Mouse (Mus musculus): ENCODE measurements around the gene Sord. TPM values are rescaled to one million over a fixed set of nuclear protein-coding genes. Genes with fewer than 3 reads are reported as not detected.
A peak's percentile ranks its signal among the peaks of the same experiment; 100 is the strongest.

The Sord gene
- polyA plus RNA-seq, 1 experiment: 74.9 TPM

DNA sequence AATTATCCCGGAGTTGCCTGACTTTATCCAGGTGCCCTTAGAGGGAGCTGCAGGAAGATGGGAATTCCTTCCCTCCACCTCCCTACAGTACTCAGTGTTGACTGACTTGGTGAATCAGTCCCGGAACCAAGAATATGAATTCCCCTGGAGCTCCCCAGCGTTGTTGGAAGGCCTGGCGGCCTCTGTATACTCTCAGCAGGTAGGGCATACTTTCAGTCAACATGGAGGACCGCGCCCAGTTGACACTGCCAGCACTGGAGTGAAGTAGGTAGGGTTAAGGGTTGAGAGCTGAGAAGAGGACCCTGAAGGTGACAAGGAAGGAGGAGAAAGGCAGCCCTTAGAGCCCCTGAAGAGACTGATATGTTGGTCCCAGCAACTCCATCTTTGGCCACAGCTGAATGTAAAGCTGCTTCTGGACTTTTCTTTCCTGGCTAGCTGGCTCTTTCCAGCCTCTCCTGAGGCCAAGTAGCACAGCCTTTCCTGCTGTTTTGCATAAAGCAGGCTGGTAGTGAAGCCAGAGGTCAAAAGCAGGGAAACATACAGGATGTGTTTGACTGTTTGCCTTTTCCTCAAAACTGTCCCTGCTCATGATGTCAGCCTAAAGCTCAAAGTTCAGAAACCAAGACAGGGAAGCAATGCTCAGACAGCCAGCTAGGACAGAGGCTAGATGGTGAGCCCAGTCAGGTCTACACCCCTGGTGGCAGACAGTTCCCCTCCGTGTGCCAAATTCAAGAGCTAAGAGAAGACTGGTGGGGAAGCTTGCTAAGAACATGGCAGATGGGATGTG, 32.1 kb downstream of the Sord start:
- H3K27ac ChIP-seq (ENCODE audit: insufficient read depth, low read depth, low read length): no peak overlapping the region
- TF ChIP-seq POLR2A (IDR thresholded peaks at IDR 0.05; ENCODE audit: borderline replicate concordance, low read depth, low read length) (no peak), CTCF (IDR thresholded peaks at IDR 0.05; ENCODE audit: low read depth, low read length) (no peak)
- H3K4me3 ChIP-seq (ENCODE audit: insufficient read depth, low read length): no peak overlapping the region
- H3K4me1 ChIP-seq (ENCODE audit: control insufficient read depth, insufficient read depth, low read length): no peaks in the 10 kb centered on the region

DNA sequence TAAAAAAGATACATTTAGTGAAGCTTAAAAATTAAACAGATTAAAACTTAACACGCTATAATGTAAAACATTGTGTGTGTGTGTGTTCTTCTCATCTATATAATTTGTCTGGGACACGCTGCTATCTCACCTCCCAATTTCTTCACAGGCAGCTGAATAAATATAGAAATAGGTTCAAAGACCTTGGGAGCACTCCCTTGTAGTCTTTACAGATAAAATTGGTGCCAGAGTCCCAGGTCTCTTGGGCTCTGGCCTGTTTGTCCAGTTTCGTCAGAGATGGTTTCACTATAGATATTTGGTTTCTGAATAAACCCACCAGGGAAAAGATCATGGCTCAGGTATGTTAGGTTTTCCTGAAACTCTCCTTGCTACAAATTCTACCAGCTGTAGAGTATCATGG, 44.2 kb downstream of the Sord start:
- no peak overlapping the region for H3K4me3 ChIP-seq (ENCODE audit: insufficient read depth, low read length)
- no peak overlapping the region for H3K27ac ChIP-seq (ENCODE audit: insufficient read depth, low read depth, low read length)
- no peaks in the 10 kb centered on the region for H3K4me1 ChIP-seq (ENCODE audit: control insufficient read depth, insufficient read depth, low read length)
- no peak for TF ChIP-seq POLR2A (IDR thresholded peaks at IDR 0.05; ENCODE audit: borderline replicate concordance, low read depth, low read length)

DNA sequence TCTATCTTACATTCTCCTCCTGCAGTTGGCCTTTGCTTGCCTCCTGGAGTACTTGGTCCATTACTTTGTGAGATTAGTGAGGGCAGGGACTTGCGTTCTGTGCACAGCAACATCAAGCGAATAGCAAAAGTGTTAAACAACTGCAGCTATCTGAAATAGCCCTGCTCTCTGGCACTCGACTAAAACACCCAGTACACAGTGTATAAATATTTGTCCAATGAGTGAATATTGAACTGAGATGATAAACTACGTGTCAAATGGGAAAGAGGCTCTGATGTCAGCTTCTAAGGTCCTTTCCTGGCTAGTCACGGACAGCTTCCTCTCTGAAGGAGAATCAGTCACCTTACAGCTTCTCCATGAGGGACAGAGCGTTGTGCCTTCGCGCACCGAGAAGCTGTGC, 49.5 kb downstream of the Sord start:
- Histone ChIP-seq H3K4me1 (ENCODE audit: control insufficient read depth, insufficient read depth, low read length) (no peaks in the 10 kb centered on the region), H3K4me3 (ENCODE audit: insufficient read depth, low read length) (no peak overlapping the region), H3K27ac (ENCODE audit: insufficient read depth, low read depth, low read length) (no peak overlapping the region)
- no peak for TF ChIP-seq CTCF (IDR thresholded peaks at IDR 0.05; ENCODE audit: low read depth, low read length)

DNA sequence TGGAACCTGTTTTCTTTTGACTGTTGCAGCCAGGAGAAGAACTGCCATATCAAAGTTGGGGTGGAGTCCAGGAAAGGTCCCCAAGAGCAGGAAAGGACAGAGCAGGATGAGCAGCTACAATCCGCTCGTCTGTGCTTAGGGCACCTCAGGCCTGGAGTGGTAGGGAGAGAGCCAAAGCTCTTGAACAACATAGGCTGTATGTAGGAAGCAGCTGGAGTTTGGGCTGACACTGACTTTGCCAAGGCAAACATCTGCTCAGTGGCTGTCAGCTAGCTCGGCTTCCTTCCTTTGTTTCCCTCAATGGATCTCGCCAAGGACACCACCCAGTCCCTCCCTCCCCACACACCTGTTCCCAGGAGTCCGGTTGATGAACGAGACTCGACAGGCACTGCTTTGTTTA, 51.6 kb downstream of the Sord start:
- H3K27ac ChIP-seq (ENCODE audit: insufficient read depth, low read depth, low read length): no peak overlapping the region
- no peak overlapping the region for H3K4me3 ChIP-seq (ENCODE audit: insufficient read depth, low read length)
- TF ChIP-seq CTCF (IDR thresholded peaks at IDR 0.05; ENCODE audit: low read depth, low read length) (no peak), POLR2A (IDR thresholded peaks at IDR 0.05; ENCODE audit: borderline replicate concordance, low read depth, low read length) (no peak)
- H3K4me1 ChIP-seq (ENCODE audit: control insufficient read depth, insufficient read depth, low read length): no peaks in the 10 kb centered on the region

DNA sequence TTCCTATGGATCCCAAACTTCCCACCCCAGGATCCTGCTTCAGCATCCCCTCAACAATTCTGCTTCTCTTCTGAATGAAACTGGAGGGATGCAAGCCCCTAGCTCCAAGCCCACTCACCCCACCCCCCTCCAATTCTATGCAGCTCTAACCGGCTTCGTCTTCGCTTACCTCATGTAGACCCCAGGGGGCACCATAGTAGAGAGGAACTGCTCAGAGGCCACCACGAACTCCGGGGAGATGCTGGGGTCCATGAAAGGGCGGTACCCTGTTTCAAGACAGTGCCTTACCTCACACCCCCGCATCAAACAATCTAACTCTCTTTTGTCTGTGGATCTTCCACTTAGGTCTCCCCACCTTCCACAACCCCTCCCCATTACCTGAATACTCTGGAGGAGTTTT, 60.4 kb downstream of the Sord start:
- no peak overlapping the region for H3K4me3 ChIP-seq (ENCODE audit: insufficient read depth, low read length)
- TF ChIP-seq CTCF (IDR thresholded peaks at IDR 0.05; ENCODE audit: low read depth, low read length): no peak
- TF ChIP-seq POLR2A (IDR thresholded peaks at IDR 0.05; ENCODE audit: borderline replicate concordance, low read depth, low read length): no peak
- no peak overlapping the region for H3K27ac ChIP-seq (ENCODE audit: insufficient read depth, low read depth, low read length)
- H3K4me1 ChIP-seq (ENCODE audit: control insufficient read depth, insufficient read depth, low read length): no peaks in the 10 kb centered on the region

DNA sequence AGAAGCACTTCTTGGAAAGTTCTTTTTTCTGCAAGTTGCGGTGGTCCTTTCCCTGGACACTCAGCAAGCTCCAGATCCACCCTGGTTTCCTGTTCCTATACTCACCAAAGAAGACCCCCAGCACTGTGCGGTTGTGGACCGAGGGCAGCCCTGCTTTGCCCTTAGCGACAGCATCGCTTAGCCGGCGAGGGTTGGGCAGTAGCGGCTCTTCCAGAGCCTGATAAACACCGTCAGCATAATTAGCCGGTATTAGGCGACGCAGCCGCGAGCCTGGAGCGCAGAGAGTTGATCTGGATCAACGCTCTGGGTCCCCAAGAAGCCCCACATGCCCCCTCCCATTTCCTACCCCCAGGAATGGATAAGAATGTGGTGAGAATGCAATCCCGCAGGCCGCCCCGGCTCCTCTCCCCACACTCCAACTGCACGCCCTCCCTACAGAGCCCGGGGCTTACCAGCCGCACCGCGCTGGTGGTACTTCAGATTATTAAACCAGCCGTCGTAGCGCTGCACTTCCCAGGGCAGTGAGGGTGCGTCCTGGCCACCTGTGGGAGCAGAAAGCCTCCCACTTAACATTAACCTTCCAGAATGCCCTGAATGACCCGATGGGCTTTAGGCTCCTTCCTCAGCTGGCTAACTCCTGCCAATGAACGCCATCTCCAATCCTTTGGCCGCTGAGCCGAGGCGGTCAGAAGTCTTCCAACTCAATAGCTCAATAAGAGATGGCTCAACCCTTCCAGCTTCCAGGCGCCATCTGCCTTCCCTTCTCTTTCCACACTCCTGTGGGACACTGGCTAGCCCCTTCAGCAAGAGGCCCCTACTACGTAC, 62.9 kb downstream of the Sord start:
- TF ChIP-seq POLR2A (IDR thresholded peaks at IDR 0.05; ENCODE audit: borderline replicate concordance, low read depth, low read length): no peak
- no peak for TF ChIP-seq CTCF (IDR thresholded peaks at IDR 0.05; ENCODE audit: low read depth, low read length)
- Histone ChIP-seq H3K4me3 (ENCODE audit: insufficient read depth, low read length) (no peak overlapping the region), H3K4me1 (ENCODE audit: control insufficient read depth, insufficient read depth, low read length) (peaks cover 6% of the 10 kb centered on the region), H3K27ac (ENCODE audit: insufficient read depth, low read depth, low read length) (no peak overlapping the region)

DNA sequence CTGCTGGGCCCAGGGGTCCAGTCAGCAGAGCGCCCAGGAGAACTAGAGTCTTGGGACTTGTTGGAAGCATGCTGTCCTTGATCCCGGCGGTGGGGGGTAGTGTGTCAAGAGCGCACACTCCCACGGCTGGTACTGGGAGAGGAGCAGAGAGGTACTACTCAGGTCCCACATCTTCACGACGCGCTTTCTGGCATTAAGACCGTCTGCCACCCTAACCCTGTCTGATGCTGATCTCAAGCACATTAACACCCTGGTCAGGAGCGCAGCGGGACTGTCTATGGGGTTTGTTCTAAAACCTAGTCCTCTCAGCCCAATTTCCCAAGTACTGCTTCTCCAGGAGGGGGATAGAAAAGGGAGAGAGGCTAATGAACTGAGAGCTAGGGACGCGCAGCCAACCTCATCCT, 63.5 kb downstream of the Sord start, which contains the start of gene Duox2:
Gene Duox2, minus strand, starts transcription at position 354 of the 404 bp plus-strand sequence.
- peak within 1 kb of the TSS; percentile 3; the same call in 1 of the 2 replicates for H3K4me3 ChIP-seq (ENCODE audit: insufficient read depth, low read length)
- TF ChIP-seq CTCF (IDR thresholded peaks at IDR 0.05; ENCODE audit: low read depth, low read length) (no peak), POLR2A (IDR thresholded peaks at IDR 0.05; ENCODE audit: borderline replicate concordance, low read depth, low read length) (no peak)
- no peak within 1 kb of the TSS for H3K27ac ChIP-seq (ENCODE audit: insufficient read depth, low read depth, low read length)
- peaks cover 6% of the 10 kb centered on the region for H3K4me1 ChIP-seq (ENCODE audit: control insufficient read depth, insufficient read depth, low read length)

DNA sequence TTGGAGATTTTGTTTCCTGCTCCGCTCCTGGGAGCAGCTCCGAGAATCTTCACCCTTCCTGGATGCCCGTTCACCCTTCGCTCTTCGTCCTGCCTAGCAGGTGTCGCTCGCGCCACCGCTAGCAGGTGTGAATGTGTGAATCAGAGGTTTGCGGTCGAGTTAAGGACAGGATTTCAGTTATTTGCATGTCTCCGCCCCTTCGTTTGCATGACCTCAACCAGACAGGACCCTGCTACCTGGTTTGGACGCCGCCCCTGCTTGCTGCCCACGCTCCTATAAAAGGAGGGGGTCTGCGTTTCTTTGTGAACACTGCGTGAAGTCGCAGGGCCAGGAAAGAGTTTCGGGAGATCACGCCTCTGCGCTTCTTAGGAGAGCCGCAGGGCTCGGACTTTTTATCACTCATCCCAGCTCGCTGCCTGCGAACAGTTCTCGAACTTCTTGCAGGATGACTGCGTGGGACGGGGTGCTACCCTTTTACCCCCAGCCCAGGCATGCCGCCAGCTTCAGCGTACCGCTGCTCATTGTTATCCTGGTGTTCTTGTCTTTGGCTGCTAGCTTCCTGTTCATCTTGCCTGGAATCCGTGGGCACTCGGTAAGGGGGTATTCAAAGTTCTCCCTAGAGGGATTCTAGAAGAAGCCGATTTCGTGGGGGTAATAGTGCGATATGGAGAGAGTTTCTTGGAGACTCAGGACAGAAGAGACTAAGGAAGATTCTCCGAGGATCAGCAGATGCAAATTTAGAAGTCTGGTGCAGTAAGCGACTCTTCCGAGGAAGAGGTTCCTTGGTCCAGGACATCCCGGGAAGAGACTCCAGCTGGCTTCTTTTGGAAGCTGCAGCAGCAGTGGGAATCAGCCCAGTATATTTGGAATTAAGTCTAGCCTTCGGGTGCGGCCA, 64.3 kb downstream of the Sord start, which contains the start of gene Duoxa2:
Gene Duoxa2, plus strand, starts transcription at position 305 of the 895 bp plus-strand sequence.
- H3K27ac ChIP-seq (ENCODE audit: insufficient read depth, low read depth, low read length): no peak within 1 kb of the TSS
- peaks cover 6% of the 10 kb centered on the region for H3K4me1 ChIP-seq (ENCODE audit: control insufficient read depth, insufficient read depth, low read length)
- peak within 1 kb of the TSS; percentile 3; the same call in 1 of the 2 replicates for H3K4me3 ChIP-seq (ENCODE audit: insufficient read depth, low read length)
- TF ChIP-seq CTCF (IDR thresholded peaks at IDR 0.05; ENCODE audit: low read depth, low read length) (no peak), POLR2A (IDR thresholded peaks at IDR 0.05; ENCODE audit: borderline replicate concordance, low read depth, low read length) (no peak)

DNA sequence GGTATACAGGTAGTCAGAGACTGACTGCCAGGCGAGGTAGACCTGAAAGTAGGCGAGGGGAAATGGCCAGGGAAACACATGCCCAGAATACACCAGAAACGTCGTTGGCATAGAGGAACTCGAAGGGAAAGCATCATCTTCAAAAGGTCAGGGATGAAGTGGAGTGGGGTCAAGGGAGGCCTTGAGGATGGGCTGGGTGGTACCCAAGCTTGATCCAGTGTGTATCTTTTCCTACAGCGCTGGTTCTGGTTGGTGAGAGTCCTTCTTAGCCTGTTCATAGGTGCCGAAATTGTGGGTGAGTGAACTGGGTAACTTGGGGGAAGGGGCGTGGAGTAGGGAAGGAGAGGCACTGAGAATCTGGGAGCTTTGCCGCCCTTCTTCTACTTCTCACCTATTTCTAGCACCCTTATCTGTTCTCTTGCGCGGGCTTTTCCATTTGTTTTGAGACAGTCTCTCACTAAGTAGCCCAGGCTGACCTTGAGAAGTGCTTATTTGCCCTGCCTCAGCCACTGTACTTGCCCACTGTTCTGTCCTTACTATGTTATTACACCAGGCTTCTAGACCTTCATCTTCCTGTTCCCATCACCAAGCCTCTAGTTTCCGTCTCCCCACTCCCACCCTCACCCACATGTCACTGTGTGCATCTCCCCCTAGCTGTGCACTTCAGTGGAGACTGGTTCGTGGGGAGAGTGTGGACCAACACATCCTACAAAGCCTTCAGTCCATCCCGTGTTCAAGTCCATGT, 65.5 kb downstream of the Sord start:
- Histone ChIP-seq H3K4me3 (ENCODE audit: insufficient read depth, low read length) (no peak overlapping the region), H3K4me1 (ENCODE audit: control insufficient read depth, insufficient read depth, low read length) (peaks cover 8% of the 10 kb centered on the region), H3K27ac (ENCODE audit: insufficient read depth, low read depth, low read length) (no peak overlapping the region)
- no peak for TF ChIP-seq POLR2A (IDR thresholded peaks at IDR 0.05; ENCODE audit: borderline replicate concordance, low read depth, low read length)
- no peak for TF ChIP-seq CTCF (IDR thresholded peaks at IDR 0.05; ENCODE audit: low read depth, low read length)
